Mouse (Mus musculus) small intestine, adult 2 months (tissue): ENCODE results near the gene Trappc10. TPM values are rescaled to one million over a fixed set of nuclear protein-coding genes. Genes with fewer than 3 reads are reported as not detected.

Experiments
- H3K27ac ChIP-seq: fragments of 200-500 bp; 2 replicates; pipeline ENCODE4 v1.5.1; 2012; ENCODE audit warnings: low read depth, low read length, control low read depth, inconsistent platforms; ENCODE audit not compliant: insufficient read depth
- H3K27me3 ChIP-seq: fragments of 200-500 bp; 2 replicates; pipeline ENCODE4 v1.6.1; 2012; ENCODE audit warnings: mild to moderate bottlenecking, moderate library complexity, low read length, inconsistent platforms; ENCODE audit not compliant: control insufficient read depth, insufficient read depth
- H3K36me3 ChIP-seq: fragments of 200-500 bp; 2 replicates; pipeline ENCODE4 v1.6.1; 2012; ENCODE audit warnings: mild to moderate bottlenecking, low read length, control low read depth, inconsistent platforms; ENCODE audit not compliant: control insufficient read depth, insufficient read depth
- H3K4me1 ChIP-seq: fragments of 200-500 bp; 2 replicates; pipeline ENCODE4 v1.6.1; 2012; ENCODE audit warnings: low read length, inconsistent platforms, mixed read lengths; ENCODE audit not compliant: control insufficient read depth, insufficient read depth, insufficient read length
- H3K4me3 ChIP-seq: fragments of 200-500 bp; 2 replicates; pipeline ENCODE4 v1.5.1; 2012; ENCODE audit warnings: low read depth, mild to moderate bottlenecking, control low read depth, inconsistent platforms, low read length, moderate library complexity
- CTCF ChIP-seq: fragments of 200-500 bp; IDR thresholded peaks from 2 replicates; pipeline ENCODE4 v1.5.1; 2012; ENCODE audit warnings: low read depth, mild to moderate bottlenecking, control low read depth, inconsistent platforms, low read length, moderate library complexity, mixed read lengths; ENCODE audit not compliant: insufficient replicate concordance, insufficient read length; ENCODE audit errors: extremely low read depth
- POLR2A ChIP-seq: fragments of 200-500 bp; IDR thresholded peaks from 2 replicates; pipeline ENCODE4 v1.6.1; 2012; ENCODE audit warnings: low read depth, mild to moderate bottlenecking, control low read depth, inconsistent platforms, low read length, moderate library complexity
- WGBS: fragments of 180-500 bp; shearing (Covaris S2); methylation state at CpG from one replicate; pipeline ENCODE4 v1.1.7; 2018; 5-methylcytosine and 5-hydroxymethylcytosine counted together
- polyA plus RNA-seq: library from polyadenylated mRNA; depleted of rRNA; stranded (reverse); fragments of >200 nt; gene quantifications from 2 replicates; pipeline ENCODE4 v1.2.3, GENCODE M21; 2012

Gene Trappc10
- polyA plus RNA-seq, 1 experiment: 69.9 TPM

DNA sequence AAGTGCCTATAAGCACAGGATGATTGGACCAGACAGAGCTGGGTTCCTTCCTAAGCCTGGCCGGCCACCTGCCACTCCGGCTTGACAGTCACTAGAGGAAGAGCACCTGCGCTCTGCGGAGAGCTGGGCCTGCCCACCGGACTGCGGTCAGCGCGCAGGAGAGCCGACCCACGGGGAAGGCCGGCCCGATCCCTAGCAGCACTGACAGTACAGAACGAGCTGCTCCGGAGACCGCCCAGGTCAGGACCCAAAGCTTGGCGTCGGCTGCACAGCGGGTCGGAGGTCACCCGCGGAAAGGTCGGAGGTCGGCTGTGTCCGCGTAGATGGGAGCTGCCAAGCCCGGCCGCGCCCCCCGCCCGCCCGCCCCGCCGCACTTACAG is 393 bp downstream of the Trappc10 start:
- TF ChIP-seq CTCF (no peak), POLR2A (no peak)
- Histone ChIP-seq H3K27me3 (no peaks in the 10 kb centered on the region), H3K36me3 (peaks cover 1% of the 10 kb centered on the region; the same call in 1 of the 2 replicates), H3K4me3 (peak overlapping the region; percentile 84), H3K27ac (peak overlapping the region; percentile 80), H3K4me1 (peaks cover 12% of the 10 kb centered on the region)
- under 1% methylated on average over 33 of the region's 33 CpGs for WGBS

- peaks cover 9% of the 10 kb centered on the region; the same call in 1 of the 2 replicates for H3K36me3 ChIP-seq
- no peaks in the 10 kb centered on the region for H3K27me3 ChIP-seq
- no peak overlapping the region for H3K4me3 ChIP-seq
- WGBS: 82% methylated on average over 6 of the region's 6 CpGs
- peaks cover 32% of the 10 kb centered on the region for H3K4me1 ChIP-seq
- TF ChIP-seq CTCF (no peak), POLR2A (no peak)
- H3K27ac ChIP-seq: no peak overlapping the region
Observed at GRCm38 (mm10) chr10:78238926-78239325, 5.5 kb downstream of the Trappc10 start.

DNA sequence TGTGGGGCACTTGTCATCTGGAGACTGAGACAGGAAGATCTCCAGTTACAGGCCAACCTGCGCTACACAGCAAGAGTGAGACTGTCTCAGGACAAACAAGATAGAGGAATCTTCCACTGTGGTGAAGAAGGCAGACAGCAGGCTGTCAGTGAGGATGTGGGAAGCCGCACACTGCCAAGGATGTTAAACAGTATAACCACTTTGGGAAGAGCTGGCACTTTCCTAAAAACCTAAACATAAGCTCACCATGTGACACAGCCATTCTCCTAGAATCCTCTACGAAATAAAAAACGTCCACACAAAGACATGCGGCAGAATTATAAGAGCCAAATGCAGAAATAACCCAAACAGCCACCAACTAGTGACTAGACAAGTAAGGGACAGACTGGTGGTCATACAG is 6.1 kb downstream of the Trappc10 start:
- Histone ChIP-seq H3K4me1 (peaks cover 38% of the 10 kb centered on the region), H3K4me3 (no peak overlapping the region), H3K27ac (no peak overlapping the region), H3K36me3 (peaks cover 9% of the 10 kb centered on the region; the same call in 1 of the 2 replicates), H3K27me3 (no peaks in the 10 kb centered on the region)
- TF ChIP-seq CTCF (no peak), POLR2A (no peak)
- WGBS: 88% methylated on average over 5 of the region's 5 CpGs

GRCm38 (mm10) chr10:78237809-78238208 is 6.6 kb downstream of the Trappc10 start:
- Histone ChIP-seq H3K36me3 (peaks cover 9% of the 10 kb centered on the region; the same call in 1 of the 2 replicates), H3K4me3 (no peak overlapping the region), H3K4me1 (peaks cover 41% of the 10 kb centered on the region), H3K27ac (no peak overlapping the region), H3K27me3 (no peaks in the 10 kb centered on the region)
- 73% methylated on average over 6 of the region's 6 CpGs for WGBS
- no peak for TF ChIP-seq CTCF

DNA sequence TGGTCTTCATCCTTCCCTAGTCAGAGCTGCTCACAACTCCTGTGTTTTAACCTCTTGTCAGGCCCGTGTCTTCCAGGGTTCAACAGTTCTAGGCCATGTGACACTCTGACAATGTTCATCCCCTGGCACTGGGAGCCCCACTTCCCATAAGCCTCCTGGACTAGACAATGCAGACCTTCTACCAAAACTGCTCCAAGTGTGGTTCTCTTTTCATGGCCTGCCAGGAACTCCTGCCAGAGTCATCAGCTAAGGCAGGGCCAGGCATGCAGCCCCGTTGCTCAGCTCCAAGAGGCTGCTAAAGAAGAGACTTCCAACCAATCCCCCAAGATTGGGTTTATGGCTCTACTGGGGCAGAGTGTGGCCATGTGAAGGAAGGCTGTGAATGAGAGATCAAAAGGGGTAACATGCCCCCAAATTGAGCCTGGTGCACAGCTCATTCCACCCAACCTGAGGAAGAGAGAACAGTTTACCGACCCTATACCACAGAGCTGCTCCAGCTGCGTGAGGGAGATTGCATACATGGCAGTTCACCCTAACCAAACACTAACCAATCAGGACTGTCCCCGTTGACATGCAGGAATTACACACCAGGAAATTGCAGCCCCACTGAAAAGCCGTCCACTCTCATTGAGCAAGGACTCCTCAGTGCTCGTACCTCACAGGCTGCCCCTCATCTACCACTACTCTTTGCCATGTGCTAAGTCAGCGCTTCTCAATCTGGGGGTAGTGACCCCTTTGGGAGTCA is 7.4 kb downstream of the Trappc10 start:
- no peak overlapping the region for H3K4me3 ChIP-seq
- H3K27me3 ChIP-seq: no peaks in the 10 kb centered on the region
- peaks cover 46% of the 10 kb centered on the region for H3K4me1 ChIP-seq
- H3K27ac ChIP-seq: no peak overlapping the region
- no peak for TF ChIP-seq POLR2A
- TF ChIP-seq CTCF: no peak
- WGBS: 54% methylated on average over 8 of the region's 8 CpGs
- H3K36me3 ChIP-seq: peaks cover 9% of the 10 kb centered on the region; the same call in 1 of the 2 replicates

DNA sequence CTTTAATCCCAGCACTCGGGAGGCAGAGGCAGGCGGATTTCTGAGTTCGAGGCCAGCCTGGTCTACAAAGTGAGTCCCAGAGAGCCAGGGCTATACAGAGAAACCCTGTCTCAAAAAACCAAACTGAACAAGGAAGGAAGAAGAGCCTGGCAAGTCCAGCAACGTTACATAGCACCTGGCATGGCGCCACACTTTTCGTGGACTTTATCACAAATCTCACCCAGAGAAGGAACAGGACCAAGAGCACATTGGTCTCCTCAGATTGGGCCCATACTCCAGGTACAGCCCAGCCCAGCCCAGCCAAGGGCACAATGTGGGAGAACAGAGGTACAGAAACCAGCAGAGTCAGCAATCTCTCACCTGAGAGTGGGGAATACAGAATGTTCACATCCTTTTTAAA is 10.7 kb downstream of the Trappc10 start:
- no peak for TF ChIP-seq POLR2A
- no peak for TF ChIP-seq CTCF
- no peak overlapping the region for H3K4me3 ChIP-seq
- H3K27ac ChIP-seq: peak overlapping the region; percentile 88
- WGBS: 37% methylated on average over 6 of the region's 6 CpGs
- peaks cover 56% of the 10 kb centered on the region for H3K4me1 ChIP-seq
- peaks cover 18% of the 10 kb centered on the region for H3K36me3 ChIP-seq
- no peaks in the 10 kb centered on the region for H3K27me3 ChIP-seq

- no peaks in the 10 kb centered on the region for H3K27me3 ChIP-seq
- H3K27ac ChIP-seq: peak overlapping the region; percentile 88
- H3K36me3 ChIP-seq: peaks cover 15% of the 10 kb centered on the region
- TF ChIP-seq POLR2A (no peak), CTCF (no peak)
- H3K4me3 ChIP-seq: no peak overlapping the region
- peaks cover 57% of the 10 kb centered on the region for H3K4me1 ChIP-seq
- WGBS: 57% methylated on average over 5 of the region's 5 CpGs
Observed at GRCm38 (mm10) chr10:78233161-78233560, 11.3 kb downstream of the Trappc10 start.
